Mouse (Mus musculus) adrenal gland, adult (tissue): ENCODE data around the gene Dnah17.

Source experiments
- DNase-seq, 2 experiments: peaks; one replicate each; pipeline ENCODE4 v3.0.0; 2022 to 2023; ENCODE audit warnings: low spot score in 1 of 2; ENCODE audit not compliant: inconsistent age in 2 of 2

Dnah17 gene

DNA sequence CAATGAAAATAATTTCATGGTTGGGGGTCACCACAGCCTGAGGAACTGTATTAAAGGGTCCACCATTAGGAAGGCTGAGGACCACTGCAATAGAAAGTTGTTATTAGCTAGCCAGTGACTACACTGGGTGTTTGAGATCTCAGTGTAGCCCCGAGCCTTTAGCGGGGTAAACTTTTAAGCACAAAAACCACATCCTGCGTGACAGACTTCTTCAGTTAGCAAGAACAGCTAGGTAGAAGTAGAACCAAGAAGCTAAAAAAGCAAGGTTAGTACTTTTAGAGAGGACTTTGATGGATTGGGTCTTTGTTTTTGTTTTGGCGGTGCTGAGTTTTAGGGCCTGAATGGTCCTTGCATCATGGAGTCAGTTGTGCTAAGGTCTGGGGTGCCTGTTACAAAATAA is 13.3 kb upstream of the Dnah17 start:
- DNase-seq, result no peak

- no peak for DNase-seq
These were observed 12.2 kb upstream of the Dnah17 start for GRCm38 (mm10) chr11:118142547-118143165.

DNA sequence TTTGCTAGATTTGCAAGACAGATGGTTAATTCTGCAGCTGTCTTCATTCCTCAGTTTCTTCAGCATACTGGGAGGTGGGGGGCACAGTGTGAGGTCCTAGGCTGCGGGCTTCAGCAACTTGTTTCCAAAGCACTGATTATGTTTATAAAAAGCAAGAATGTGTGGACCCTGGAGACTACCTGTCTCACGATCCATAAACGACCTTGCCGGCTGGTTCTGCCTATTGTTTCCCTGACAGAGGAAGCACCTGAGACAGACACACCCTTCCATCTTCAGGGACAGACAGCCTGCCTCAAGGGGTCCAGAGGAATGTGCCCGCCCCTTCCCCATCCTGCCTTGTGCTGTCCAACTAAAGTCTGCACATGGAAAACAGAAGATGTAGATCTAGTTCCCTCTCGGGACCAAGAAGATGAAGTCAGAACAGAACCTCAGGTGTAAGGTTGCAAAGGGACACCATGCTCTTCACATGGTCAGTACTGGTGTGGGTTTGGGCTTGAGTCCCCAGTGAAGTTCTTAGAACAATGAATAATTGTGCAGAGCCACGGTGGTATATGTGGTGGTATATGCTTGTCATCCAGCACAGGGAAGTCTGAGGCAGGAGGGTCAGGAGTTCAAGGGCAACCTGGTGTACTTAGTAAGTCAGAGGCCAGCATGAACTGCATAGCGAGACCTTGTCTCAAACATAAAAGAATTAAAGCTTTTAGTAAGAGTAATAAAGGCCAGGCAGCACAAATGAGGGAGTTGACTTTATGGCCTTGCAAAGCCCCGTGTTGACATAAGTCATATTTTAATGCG is 10.5 kb upstream of the Dnah17 start:
- no peak for DNase-seq

DNA sequence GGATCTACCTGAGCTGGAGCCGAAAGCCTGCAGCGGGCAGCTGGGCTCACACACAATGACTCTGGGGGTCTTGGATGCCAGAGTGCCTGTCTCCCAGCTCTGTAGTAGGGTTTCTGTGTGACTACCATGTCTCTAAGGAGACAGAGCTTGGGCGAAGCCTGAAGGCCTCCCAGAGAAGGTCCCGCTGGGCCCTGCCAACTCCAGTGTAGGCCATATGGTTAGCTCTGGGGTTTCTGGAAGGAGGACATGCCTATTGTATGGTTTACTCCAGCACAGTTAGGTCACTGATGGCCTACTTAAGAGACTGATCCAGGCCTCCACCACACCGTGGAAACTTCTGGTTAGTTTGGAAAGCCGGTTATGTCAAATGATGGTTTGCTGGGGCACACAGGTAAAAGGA is 7.9 kb upstream of the Dnah17 start:
- no peak for DNase-seq

- DNase-seq, result no peak
These were observed 5.8 kb upstream of the Dnah17 start for GRCm38 (mm10) chr11:118136172-118136632.

GRCm38 (mm10) chr11:118135271-118135670 is 4.8 kb upstream of the Dnah17 start:
- no peak for DNase-seq

DNA sequence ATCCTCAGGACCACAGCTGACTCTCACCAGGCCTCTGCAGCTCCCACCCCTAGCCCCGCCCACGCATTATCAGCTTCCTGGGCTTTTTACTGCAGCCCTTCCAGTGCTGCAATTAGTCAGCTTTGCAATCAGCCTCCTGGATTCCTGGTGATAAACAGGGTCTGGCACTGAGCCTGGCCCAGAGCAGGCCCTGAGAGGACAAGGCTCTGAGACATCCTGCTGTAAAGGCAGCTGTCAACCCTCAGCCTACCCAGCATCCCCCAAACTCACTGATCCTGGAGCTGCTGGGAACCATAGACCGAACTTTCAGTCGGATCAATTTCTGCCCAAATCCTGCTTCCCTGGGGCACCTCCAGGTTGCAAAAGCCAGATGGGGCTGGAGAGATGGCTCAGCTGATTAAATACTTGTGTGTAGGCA is 3.3 kb upstream of the Dnah17 start:
- peak in 1 of 2 experiments; percentile 64 for DNase-seq

GRCm38 (mm10) chr11:118133133-118133751 is 2.8 kb upstream of the Dnah17 start:
- DNase-seq, result peak in 1 of 2 experiments; percentile 47

DNA sequence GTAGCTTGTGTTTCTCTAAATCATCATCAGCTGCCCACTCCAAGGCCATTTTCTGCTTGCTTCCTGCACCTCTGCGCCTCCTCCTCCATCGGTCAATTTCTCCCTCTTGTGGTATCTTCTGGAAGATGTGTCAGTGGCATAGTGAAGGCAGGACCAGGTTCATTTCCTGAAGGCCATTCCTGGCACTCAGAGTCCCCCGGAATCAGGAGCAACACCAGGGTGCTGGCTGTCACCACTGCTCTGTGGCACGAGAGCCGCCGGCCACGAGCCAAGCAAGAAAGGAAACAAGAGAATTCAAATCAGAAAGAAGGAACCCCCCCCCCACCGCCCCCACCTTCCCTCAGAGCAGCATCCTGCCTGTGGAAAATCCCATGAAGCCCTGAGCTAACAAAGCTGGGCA is 1.7 kb upstream of the Dnah17 start:
- DNase-seq, result peak; percentile 32 to 52

DNA sequence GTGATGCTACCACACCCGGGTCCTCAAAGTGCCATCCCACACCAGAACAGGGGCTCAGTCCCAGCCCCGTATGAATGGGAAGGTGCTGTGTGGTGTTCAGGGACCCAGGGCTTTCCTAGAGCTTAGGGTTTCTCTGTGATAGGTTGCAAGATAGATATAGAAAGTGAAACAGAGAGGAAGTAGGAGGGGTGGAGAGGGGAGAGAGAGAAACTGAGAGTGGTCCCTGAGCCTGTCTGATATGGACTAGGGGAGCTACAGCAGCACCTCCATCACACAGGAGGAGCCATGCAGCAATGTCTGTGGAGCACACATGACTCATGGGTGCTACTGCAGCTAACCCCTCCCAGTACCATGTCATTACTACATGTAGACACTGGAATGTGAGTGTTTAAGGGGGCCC is 622 bp downstream of the Dnah17 start:
- no peak for DNase-seq

GRCm38 (mm10) chr11:118121592-118121991 is 8.8 kb downstream of the Dnah17 start:
- DNase-seq, result no peak

DNA sequence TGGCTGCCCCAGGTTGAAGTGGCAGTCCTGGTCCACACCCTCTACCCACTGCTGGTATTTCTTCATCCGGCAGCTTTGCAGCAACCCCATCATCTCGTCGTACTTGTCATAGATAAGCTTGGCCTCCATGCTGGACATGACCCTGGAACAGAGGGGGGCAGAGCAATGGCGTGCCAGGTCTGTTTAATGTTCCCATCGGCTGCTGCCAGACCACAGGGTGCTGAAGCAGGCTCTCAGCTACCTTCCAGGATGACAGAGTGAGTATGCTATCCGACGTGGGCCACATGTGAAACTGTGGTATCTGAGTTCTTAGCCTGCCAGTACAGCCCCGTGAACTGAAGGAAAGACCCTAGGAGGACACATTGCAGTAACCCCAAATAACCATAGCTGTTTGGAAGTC is 11.7 kb downstream of the Dnah17 start:
- DNase-seq, result no peak

GRCm38 (mm10) chr11:118114581-118115110 is 15.8 kb downstream of the Dnah17 start:
- DNase-seq, result no peak

DNA sequence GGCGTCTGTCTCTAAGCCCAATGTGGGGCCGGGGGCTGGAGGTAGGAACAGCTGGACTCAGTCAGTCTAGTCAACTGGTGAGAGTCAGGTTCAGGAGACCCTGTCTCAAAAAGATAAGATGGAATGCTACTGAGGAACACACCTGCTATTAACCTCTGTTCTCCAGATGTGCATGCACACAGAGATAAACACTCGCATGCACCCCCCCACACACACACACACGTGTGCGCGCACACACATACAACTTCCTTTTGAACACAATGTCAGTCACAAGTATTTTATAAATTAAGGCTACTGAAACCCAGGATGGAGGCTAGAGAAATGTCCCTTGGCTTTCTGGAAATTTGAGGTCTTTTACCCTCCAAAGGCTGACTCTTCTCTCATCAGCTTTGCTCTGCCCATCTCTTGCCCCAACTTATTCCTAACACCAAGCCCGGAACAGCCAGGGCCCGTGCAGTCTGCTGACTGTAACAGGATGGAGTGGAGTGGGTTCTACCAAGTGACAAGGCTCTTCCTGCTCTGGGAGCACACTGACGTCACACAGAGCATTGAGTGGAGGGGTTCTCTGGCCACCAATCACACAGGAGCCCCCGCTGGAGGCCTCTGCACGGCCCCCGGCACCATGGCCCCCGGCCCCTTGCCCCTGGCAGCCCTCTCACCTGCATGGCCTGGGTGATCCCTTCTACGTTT is 16.8 kb downstream of the Dnah17 start:
- no peak for DNase-seq

GRCm38 (mm10) chr11:118104001-118104400 is 26.4 kb downstream of the Dnah17 start:
- peak; percentile 75 to 93 for DNase-seq

DNA sequence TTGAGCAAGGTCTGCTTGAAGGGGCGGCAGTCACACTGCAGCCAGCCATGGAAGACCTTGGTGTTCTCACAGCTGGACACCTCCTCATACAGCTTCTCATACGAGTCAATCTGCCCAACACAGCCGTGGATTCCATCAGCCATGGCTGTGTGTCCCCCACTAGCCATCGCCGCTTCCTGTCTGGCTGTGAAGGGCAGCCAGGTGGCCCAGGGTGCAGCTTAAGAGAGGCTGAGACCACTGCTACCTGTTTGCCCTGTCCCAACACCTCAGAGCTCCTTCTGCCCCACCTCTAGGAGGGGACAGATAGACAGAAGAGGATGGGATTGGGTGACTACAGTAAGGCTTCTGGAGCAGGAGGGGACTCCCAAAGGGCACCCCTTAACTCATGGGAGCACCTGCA is 27.1 kb downstream of the Dnah17 start:
- peak in 1 of 2 experiments; percentile 29 for DNase-seq

DNA sequence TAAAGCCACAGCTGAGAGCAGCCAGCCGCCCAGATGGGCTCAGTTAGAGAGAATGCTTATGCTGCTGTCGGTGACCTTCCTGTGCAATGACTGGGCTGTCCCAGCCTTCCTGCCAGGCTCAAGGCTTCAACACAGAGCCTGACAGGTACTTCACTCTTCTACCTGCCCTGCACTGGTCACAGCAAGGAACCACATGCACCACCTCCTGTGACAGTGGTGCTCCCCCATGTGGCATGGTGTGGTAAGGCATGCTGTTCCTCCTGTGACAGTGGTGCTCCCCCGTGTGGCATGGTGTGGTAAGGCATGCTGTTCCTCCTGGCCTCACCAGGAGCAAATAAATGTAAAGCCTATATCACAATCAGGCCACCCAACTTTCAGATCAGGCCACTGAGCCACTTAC is 27.6 kb downstream of the Dnah17 start:
- peak; percentile 81 to 96 for DNase-seq

DNA sequence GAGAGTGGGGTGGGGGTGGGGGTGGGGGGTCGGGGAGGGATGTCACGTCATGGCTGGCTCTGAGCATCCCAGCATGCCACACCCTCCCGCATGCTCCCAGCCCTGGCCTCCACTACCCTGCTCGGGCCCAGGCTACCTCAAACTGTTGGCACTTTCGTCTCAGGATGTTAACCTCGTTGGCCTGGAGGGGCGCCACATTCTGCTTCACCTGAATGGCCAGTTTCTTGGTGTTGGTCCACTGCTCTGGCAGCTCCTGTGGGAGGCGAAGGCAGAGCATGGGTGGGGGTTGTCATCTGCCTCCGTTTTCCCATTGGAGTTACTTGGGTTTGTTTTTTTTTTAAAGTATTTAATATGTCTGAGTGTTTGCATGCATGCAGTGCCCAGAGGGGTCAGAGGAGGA is 29.3 kb downstream of the Dnah17 start:
- DNase-seq, result no peak

DNA sequence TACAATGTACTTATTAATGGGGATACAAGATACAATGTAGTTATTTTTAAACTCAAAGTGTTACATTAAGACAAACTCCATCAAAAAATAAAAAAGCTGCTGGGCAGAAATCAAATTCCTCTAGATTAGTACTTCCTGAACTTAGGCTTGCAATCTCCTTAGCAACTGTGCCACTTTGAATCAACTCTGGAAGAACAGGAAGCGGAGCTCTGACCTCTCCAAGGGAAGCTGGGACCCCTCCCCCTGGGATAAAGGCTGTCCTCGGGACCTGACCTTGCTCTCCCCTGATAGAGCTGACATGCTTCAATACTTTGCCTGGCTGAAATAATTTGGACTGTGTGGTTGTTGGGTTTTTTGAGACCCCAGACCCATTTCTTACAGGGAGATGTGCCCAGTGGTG is 33.7 kb downstream of the Dnah17 start:
- no peak for DNase-seq

DNA sequence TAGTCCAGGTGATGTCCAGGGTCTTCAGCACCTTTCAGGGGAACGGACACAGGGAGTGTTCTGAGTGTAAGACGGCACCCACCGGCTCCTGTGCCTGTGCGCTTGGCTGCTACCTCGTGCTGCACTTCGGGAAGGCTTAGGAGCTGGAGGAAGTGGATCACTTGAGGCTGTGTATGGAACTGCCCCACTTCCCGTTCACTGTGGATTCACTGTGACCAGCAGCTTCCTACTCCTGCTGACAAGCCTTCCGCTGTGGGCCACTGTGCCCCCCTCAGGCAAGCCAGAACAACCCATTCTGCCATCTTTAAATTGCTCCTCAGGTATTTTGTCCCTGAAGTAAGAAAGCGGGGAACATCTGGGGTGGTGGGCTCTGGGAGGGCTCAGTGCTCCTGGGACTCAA is 35.4 kb downstream of the Dnah17 start:
- DNase-seq, result no peak

- peak in 1 of 2 experiments; percentile 38 for DNase-seq
These were observed 39.3 kb downstream of the Dnah17 start for GRCm38 (mm10) chr11:118091002-118091670.
